Mouse (Mus musculus): ENCODE data around the gene Pou2f1. TPM values are rescaled to one million over a fixed set of nuclear protein-coding genes. Genes with fewer than 3 reads are reported as not detected.

The Pou2f1 gene
- polyA plus RNA-seq, 1 experiment from 2014 or later = 15.5 TPM

GRCm38 (mm10) chr1:165914416-165914801, 88.1 kb downstream of the Pou2f1 start:
- no peak for DNase-seq (ENCODE audit: low spot score)
- H3K9ac ChIP-seq (ENCODE audit: low read depth, low read length) = no peak overlapping the region
- H3K9me3 ChIP-seq (ENCODE audit: control insufficient read depth, low read length) = no peaks in the 10 kb centered on the region
- ATAC-seq (replicated peaks; ENCODE audit: low FRiP score) = no peak
- peaks cover 5% of the 10 kb centered on the region; the same call in 1 of the 2 replicates for H3K36me3 ChIP-seq (ENCODE audit: control insufficient read depth, insufficient read depth, low read length)
- H3K4me1 ChIP-seq (replicated peaks; ENCODE audit: control insufficient read depth, insufficient read depth, low read length) = no peaks in the 10 kb centered on the region
- no peak overlapping the region for H3K4me2 ChIP-seq
- H3K4me3 ChIP-seq (ENCODE audit: low read depth, low read length) = no peak overlapping the region
- H3K27me3 ChIP-seq (replicated peaks; ENCODE audit: control insufficient read depth, insufficient read depth, low read length) = no peaks in the 10 kb centered on the region
- WGBS = 89% methylated on average over 2 of the region's 2 CpGs
- H3K27ac ChIP-seq (ENCODE audit: low read depth, low read length) = no peak overlapping the region

GRCm38 (mm10) chr1:165913720-165914415, 88.6 kb downstream of the Pou2f1 start:
- Histone ChIP-seq H3K9me3 (ENCODE audit: control insufficient read depth, low read length) (no peaks in the 10 kb centered on the region), H3K27ac (ENCODE audit: low read depth, low read length) (no peak overlapping the region), H3K36me3 (ENCODE audit: control insufficient read depth, insufficient read depth, low read length) (peaks cover 5% of the 10 kb centered on the region; the same call in 1 of the 2 replicates), H3K4me3 (ENCODE audit: low read depth, low read length) (no peak overlapping the region), H3K27me3 (replicated peaks; ENCODE audit: control insufficient read depth, insufficient read depth, low read length) (no peaks in the 10 kb centered on the region), H3K4me1 (replicated peaks; ENCODE audit: control insufficient read depth, insufficient read depth, low read length) (no peaks in the 10 kb centered on the region), H3K9ac (ENCODE audit: low read depth, low read length) (no peak overlapping the region), H3K4me2 (no peak overlapping the region)
- no peak for ATAC-seq (replicated peaks; ENCODE audit: low FRiP score)
- WGBS = 67% methylated on average over 2 of the region's 2 CpGs
- no peak for DNase-seq (ENCODE audit: low spot score)

GRCm38 (mm10) chr1:165909471-165909870, 93.0 kb downstream of the Pou2f1 start:
- Histone ChIP-seq H3K27me3 (replicated peaks; ENCODE audit: control insufficient read depth, insufficient read depth, low read length) (no peaks in the 10 kb centered on the region), H3K4me3 (ENCODE audit: low read depth, low read length) (no peak overlapping the region), H3K4me1 (replicated peaks; ENCODE audit: control insufficient read depth, insufficient read depth, low read length) (no peaks in the 10 kb centered on the region), H3K9ac (ENCODE audit: low read depth, low read length) (no peak overlapping the region), H3K36me3 (ENCODE audit: control insufficient read depth, insufficient read depth, low read length) (0 out of 2 replicates have a peak, but pooled peaks cover 2% of the 10 kb centered on the region), H3K27ac (ENCODE audit: low read depth, low read length) (no peak overlapping the region), H3K9me3 (ENCODE audit: control insufficient read depth, low read length) (no peaks in the 10 kb centered on the region), H3K4me2 (no peak overlapping the region)
- ATAC-seq (replicated peaks; ENCODE audit: low FRiP score) = no peak
- no peak for DNase-seq (ENCODE audit: low spot score)
- 95% methylated on average over 3 of the region's 3 CpGs for WGBS

DNA sequence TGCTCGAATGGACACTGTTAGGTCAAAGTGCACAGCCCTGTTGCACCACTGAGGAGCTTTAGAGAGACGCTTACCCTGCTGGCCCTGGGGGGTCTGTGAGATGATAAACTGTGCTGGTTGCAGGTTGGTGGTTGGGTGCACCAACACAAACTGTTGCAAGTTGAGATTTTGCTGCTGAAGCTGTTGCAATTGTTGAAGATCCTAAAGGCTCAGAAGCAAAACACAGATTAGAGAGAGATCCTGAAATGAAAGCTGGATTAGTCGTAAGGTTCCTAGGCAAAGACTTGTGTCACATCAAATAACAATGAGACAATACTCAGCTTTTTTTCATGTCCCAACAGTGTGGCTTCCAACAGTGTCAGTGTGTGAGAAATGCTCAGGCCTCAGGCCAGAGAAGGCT, 93.7 kb downstream of the Pou2f1 start:
- H3K27me3 ChIP-seq (replicated peaks; ENCODE audit: control insufficient read depth, insufficient read depth, low read length) = no peaks in the 10 kb centered on the region
- no peaks in the 10 kb centered on the region for H3K4me1 ChIP-seq (replicated peaks; ENCODE audit: control insufficient read depth, insufficient read depth, low read length)
- no peak overlapping the region for H3K4me3 ChIP-seq (ENCODE audit: low read depth, low read length)
- no peaks in the 10 kb centered on the region for H3K9me3 ChIP-seq (ENCODE audit: control insufficient read depth, low read length)
- H3K4me2 ChIP-seq = no peak overlapping the region
- H3K36me3 ChIP-seq (ENCODE audit: control insufficient read depth, insufficient read depth, low read length) = 0 out of 2 replicates have a peak, but pooled peaks cover 2% of the 10 kb centered on the region
- WGBS = 78% methylated on average over 3 of the region's 3 CpGs
- DNase-seq (ENCODE audit: low spot score) (no peak), ATAC-seq (replicated peaks; ENCODE audit: low FRiP score) (no peak)
- H3K27ac ChIP-seq (ENCODE audit: low read depth, low read length) = no peak overlapping the region
- H3K9ac ChIP-seq (ENCODE audit: low read depth, low read length) = no peak overlapping the region

- Histone ChIP-seq H3K9me3 (ENCODE audit: control insufficient read depth, low read length) (no peaks in the 10 kb centered on the region), H3K4me2 (no peak overlapping the region), H3K9ac (ENCODE audit: low read depth, low read length) (no peak overlapping the region), H3K4me3 (ENCODE audit: low read depth, low read length) (no peak overlapping the region), H3K4me1 (replicated peaks; ENCODE audit: control insufficient read depth, insufficient read depth, low read length) (no peaks in the 10 kb centered on the region), H3K27me3 (replicated peaks; ENCODE audit: control insufficient read depth, insufficient read depth, low read length) (no peaks in the 10 kb centered on the region), H3K27ac (ENCODE audit: low read depth, low read length) (no peak overlapping the region), H3K36me3 (ENCODE audit: control insufficient read depth, insufficient read depth, low read length) (0 out of 2 replicates have a peak, but pooled peaks cover 2% of the 10 kb centered on the region)
- ATAC-seq (replicated peaks; ENCODE audit: low FRiP score) (no peak), DNase-seq (ENCODE audit: low spot score) (no peak)
- 93% methylated on average over 2 of the region's 2 CpGs for WGBS
Measured at GRCm38 (mm10) chr1:165908153-165908552, 94.3 kb downstream of the Pou2f1 start.

DNA sequence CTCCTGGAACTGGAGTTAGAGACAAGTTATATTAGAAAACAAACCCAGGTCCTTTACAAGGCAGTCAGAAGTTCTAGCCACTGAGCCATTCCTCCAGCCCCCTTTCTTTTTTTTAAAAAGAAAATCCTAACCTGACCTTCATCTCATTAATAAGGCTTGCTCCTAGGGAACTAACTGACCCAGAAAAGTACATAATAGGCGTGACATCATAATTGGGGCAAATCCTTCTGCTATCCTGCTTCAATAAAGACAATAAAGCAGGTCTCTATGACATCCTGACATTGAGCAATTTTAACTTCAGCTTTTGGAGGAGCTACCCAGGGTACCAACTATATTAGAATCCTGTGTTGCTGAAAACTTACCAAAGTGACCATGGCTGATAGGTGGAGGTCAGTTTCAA, 98.9 kb downstream of the Pou2f1 start:
- H3K4me1 ChIP-seq (replicated peaks; ENCODE audit: control insufficient read depth, insufficient read depth, low read length) = no peaks in the 10 kb centered on the region
- no peaks in the 10 kb centered on the region for H3K9me3 ChIP-seq (ENCODE audit: control insufficient read depth, low read length)
- no peak overlapping the region for H3K4me3 ChIP-seq (ENCODE audit: low read depth, low read length)
- H3K9ac ChIP-seq (ENCODE audit: low read depth, low read length) = no peak overlapping the region
- 90% methylated on average over 1 of the region's 1 CpGs for WGBS
- DNase-seq (ENCODE audit: low spot score) (no peak), ATAC-seq (replicated peaks; ENCODE audit: low FRiP score) (no peak)
- H3K36me3 ChIP-seq (ENCODE audit: control insufficient read depth, insufficient read depth, low read length) = 0 out of 2 replicates have a peak, but pooled peaks cover 2% of the 10 kb centered on the region
- no peaks in the 10 kb centered on the region for H3K27me3 ChIP-seq (replicated peaks; ENCODE audit: control insufficient read depth, insufficient read depth, low read length)
- no peak overlapping the region for H3K4me2 ChIP-seq
- no peak overlapping the region for H3K27ac ChIP-seq (ENCODE audit: low read depth, low read length)

DNA sequence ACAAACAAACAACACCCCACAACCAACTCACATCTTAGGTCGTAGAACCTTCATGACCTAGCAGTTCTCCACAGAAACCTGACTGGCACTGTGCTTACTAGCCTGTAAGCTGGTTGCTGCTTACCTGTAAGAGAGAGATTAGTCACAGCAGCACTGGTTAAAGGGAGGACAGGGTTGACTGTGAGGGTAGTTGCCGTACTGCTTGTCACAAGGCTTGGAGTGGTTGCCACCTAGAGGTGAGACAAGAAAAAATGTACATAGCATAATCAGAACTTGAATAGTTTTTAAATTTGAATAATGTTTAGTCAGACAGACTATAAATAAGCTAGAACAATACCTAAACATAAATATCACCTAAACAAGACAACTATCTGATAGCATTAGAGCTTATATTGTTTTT, 110.8 kb downstream of the Pou2f1 start:
- Histone ChIP-seq H3K4me2 (no peak overlapping the region), H3K27ac (ENCODE audit: low read depth, low read length) (no peak overlapping the region), H3K9ac (ENCODE audit: low read depth, low read length) (no peak overlapping the region), H3K4me1 (replicated peaks; ENCODE audit: control insufficient read depth, insufficient read depth, low read length) (no peaks in the 10 kb centered on the region), H3K27me3 (replicated peaks; ENCODE audit: control insufficient read depth, insufficient read depth, low read length) (no peaks in the 10 kb centered on the region), H3K9me3 (ENCODE audit: control insufficient read depth, low read length) (no peaks in the 10 kb centered on the region), H3K36me3 (ENCODE audit: control insufficient read depth, insufficient read depth, low read length) (peaks cover 12% of the 10 kb centered on the region), H3K4me3 (ENCODE audit: low read depth, low read length) (no peak overlapping the region)
- 93% methylated on average over 2 of the region's 2 CpGs for WGBS
- DNase-seq (ENCODE audit: low spot score) = no peak
- ATAC-seq (replicated peaks; ENCODE audit: low FRiP score) = no peak

DNA sequence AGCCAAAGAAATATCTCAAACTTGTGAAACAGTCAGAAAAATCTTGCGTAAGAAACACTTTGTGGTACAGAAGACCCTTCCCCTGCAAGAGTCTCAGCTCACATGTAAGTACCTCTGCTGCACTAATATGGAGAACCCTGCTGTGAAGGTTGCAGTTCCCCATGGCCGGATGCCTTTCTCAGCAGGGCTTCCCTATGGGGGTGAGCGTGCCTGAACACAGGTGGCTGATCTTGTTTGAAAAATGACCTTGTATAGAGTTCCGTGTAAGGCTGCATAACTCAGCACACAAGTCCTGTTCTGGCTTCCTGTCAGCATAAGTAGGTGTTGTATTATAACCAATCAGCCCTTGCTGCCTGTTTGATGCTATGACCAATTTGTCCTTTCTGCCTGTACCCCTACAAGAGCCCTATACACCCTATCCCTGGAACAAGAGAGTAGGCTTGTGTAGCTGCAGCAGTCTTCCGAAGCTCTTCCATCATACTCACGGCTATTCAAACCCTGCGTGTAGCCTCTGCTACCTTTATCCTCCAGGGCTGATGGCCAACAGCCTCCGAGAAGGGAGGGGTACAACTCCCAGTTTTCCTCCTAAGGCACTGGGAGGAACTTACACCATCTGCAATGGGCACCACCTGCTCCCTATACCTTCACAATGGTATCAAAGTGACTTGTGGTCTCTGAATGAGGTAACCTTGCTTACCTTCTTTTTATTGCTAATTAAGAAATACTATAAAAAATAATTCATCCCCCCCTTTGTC, 120.2 kb downstream of the Pou2f1 start:
- H3K9ac ChIP-seq (ENCODE audit: low read depth, low read length) = no peak overlapping the region
- no peak overlapping the region for H3K4me3 ChIP-seq (ENCODE audit: low read depth, low read length)
- no peak overlapping the region for H3K4me2 ChIP-seq
- 0 out of 2 replicates have a peak, but pooled peaks cover 2% of the 10 kb centered on the region for H3K36me3 ChIP-seq (ENCODE audit: control insufficient read depth, insufficient read depth, low read length)
- H3K4me1 ChIP-seq (replicated peaks; ENCODE audit: control insufficient read depth, insufficient read depth, low read length) = no peaks in the 10 kb centered on the region
- no peaks in the 10 kb centered on the region for H3K9me3 ChIP-seq (ENCODE audit: control insufficient read depth, low read length)
- 80% methylated on average over 8 of the region's 8 CpGs for WGBS
- ATAC-seq (replicated peaks; ENCODE audit: low FRiP score) = no peak
- no peak overlapping the region for H3K27ac ChIP-seq (ENCODE audit: low read depth, low read length)
- no peak for DNase-seq (ENCODE audit: low spot score)
- H3K27me3 ChIP-seq (replicated peaks; ENCODE audit: control insufficient read depth, insufficient read depth, low read length) = no peaks in the 10 kb centered on the region

Data from liver, embryonic 11.5 days (tissue).